Mouse (Mus musculus): Measurements from ENCODE around the gene Nmb. TPM values are rescaled to one million over a fixed set of nuclear protein-coding genes. Genes with fewer than 3 reads are reported as not detected.

Nmb gene
- polyA plus RNA-seq, 1 experiment from 2014 or later: 6.1 TPM

DNA sequence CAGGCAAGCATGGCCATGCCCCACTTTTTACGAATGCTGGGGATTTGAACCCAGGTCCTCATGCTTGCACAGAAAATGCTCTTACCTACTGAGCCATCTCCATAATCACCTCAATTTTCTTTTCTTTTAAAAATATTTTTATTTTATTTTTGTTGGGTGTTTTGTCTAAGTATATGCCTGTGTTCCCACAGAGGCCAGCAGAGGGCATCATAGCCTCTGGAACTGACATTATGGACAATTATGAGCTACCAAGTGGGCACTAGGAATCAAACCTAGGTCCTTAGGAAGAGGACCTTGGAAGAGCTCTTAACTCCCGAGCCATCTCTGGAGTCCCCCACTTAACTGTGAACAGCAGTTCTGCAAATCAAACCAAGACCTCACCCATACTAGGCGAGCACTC, 51.7 kb downstream of the Nmb start:
- ATAC-seq (ENCODE audit: insufficient number of reproducible peaks, insufficient read depth, low FRiP score, low TSS enrichment): no peak
- WGBS: 95% methylated on average over 3 of the region's 3 CpGs
- Histone ChIP-seq H3K4me2 (replicated peaks) (no peak overlapping the region), H3K4me1 (no peaks in the 10 kb centered on the region), H3K27me3 (no peaks in the 10 kb centered on the region), H3K27ac (no peak overlapping the region), H3K9ac (no peak overlapping the region), H3K9me3 (0 out of 2 replicates have a peak, but pooled peaks cover 3% of the 10 kb centered on the region), H3K36me3 (no peaks in the 10 kb centered on the region), H3K4me3 (no peak overlapping the region)

Other genes with a start within 250 kb of the Nmb start
- gene Crtc3, start 216.2 kb downstream of the Nmb start, polyA plus RNA-seq (2016; fragmentation: Nextera tagmentation; extraction: Ambion mirVana): 25.0 and 29.2 TPM in 2 replicates
- 43.2 and 45.1 TPM in 2 replicates for gene Iqgap1, start 79.1 kb downstream of the Nmb start, polyA plus RNA-seq (2016; fragmentation: Nextera tagmentation; extraction: Ambion mirVana)
- gene Zscan2, start 44.2 kb downstream of the Nmb start, polyA plus RNA-seq (2016; fragmentation: Nextera tagmentation; extraction: Ambion mirVana): 3.6 and 5.2 TPM in 2 replicates
- gene Wdr73, start 3.8 kb downstream of the Nmb start, polyA plus RNA-seq (2016; fragmentation: Nextera tagmentation; extraction: Ambion mirVana): 32.8 and 34.6 TPM in 2 replicates
- 208 and 219 TPM in 2 replicates for gene Sec11a, start 42.7 kb upstream of the Nmb start, polyA plus RNA-seq (2016; fragmentation: Nextera tagmentation; extraction: Ambion mirVana)
- gene Zfp592, start 88.6 kb upstream of the Nmb start, polyA plus RNA-seq (2016; fragmentation: Nextera tagmentation; extraction: Ambion mirVana): 13.7 and 14.1 TPM in 2 replicates
- 0.73 and 1.00 TPM in 2 replicates for gene Alpk3, start 152.5 kb upstream of the Nmb start, polyA plus RNA-seq (2016; fragmentation: Nextera tagmentation; extraction: Ambion mirVana)
- 0.08 TPM in 1 of 2 replicates, not detected in the other for gene Slc28a1, start 209.7 kb upstream of the Nmb start, polyA plus RNA-seq (2016; fragmentation: Nextera tagmentation; extraction: Ambion mirVana)

Data from embryonic facial prominence, embryonic 12.5 days (tissue).